Mouse (Mus musculus) induced T-regulatory cell, adult 2 months (primary cell): ENCODE results near the gene St7l.

ENCODE experiments used
- DNase-seq: peaks from one replicate; pipeline ENCODE4 v3.0.0-alpha.2; 2012; ENCODE audit warnings: low read depth

The St7l gene

DNA sequence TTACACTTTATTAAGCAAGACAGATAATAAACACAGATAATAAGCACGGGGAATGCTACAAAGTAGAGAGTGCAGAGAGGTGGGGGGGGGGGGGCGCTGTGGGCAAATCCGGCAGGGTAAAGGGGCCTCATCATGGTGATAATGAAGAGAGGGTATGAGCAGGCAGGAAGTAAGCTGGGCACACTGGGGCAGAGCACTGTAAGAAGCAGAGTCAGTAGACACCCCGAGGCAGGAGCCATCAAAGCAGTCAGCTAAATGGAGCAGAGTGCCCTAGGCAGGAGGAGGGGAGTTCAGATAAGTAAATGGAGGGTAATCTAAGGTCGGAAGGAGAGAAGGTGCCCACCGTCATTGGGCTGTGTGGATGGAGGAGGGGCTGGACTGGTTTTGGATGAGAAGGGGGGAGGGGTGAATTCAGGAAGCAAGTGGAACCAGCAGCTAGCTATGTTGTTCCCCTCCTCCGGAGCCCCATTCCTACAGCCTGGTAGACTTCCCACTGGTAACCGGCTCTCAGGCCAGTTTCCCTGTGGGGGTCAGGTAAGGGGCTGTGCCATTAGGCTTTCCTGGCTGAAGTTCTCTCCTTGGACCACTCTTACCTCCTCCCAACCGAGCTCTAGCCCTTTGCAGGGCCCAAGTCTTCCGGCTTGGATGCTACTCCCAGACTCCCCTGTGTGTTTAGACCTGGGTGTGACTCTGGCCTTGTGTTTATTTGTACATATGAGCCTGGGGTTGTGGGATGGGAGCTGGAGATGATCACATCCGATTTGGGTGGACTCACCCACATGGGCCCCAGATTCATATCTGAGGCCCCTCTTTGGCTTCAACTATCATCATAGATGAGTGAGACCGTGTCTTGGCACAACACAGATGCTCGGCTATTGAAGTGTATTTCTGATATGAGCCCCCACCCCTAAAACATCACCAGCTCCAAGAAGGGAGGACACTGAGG, 99.8 kb downstream of the St7l start:
- DNase-seq, result peak; percentile 47

- DNase-seq, result no peak
These were observed 101.5 kb downstream of the St7l start for GRCm38 (mm10) chr3:104965070-104965855.

DNA sequence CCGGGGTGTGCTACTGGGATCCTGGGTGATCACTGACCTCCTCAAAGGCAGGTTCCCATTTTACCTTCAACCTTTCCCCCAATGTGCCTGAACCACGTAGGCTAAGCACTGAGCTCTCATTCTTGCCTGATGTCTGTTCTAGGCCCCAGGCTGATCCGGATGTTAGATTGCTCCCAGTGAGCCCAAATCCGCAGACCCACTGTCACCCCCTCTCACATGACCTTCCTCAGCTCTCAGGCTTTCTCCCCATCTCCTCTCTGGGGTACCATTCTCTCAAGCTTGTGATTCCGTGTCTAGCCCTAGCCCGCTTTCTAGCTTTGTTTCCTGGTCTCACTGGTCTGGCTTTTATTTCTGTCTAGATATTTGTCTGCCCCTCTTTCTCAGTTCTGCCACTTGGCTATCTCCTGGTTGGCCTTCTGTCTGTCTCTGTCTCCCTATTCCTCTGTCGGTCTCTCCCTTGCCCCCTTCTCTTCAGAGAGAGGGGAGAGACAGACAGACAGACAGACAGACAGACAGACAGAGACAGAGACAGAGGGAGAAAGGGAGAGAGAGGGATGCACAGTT, 102.3 kb downstream of the St7l start:
- no peak for DNase-seq

DNA sequence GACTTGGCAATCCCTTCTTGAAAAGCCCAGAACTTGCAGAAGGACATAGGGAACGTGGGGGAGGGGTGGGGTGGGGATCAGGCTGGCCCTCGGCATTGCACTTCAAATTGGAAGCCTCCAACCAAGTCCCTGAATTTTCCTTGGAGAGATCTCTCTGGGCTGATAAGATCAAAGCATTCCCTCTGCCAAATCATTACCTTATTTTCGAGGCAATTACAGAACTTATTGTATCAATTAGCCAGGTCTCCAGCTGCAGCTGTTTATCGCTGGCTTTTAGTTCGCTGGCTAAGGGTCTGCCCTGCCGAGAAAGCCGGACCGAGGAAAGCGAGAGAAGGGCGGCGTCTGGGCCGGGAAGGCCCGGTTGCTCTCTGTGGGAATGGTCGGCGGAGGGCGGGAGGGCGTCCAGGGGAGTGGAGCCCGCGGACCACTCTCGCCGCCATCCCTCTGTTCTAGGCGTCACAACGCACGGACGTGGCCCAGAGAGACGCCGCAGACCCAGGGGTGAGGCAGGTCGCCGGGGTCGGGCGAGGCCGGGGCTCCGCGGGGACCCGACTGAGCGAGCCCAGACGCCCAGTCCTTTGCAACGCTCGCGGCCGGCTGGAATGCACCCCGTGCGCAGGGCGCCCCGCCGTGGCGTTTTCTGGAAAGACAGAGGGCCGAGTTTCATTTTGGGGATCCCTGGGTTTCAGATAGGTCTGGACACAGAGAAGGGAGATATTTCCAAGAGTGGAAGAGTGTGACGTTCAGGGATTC, 103.9 kb downstream of the St7l start:
- DNase-seq, result peak; percentile 79
